Mouse (Mus musculus) left cerebral cortex, adult 2 months (tissue): ENCODE data around the gene Col6a4. TPM values are rescaled to one million over a fixed set of nuclear protein-coding genes. Genes with fewer than 3 reads are reported as not detected.

ENCODE experiments used
- DNase-seq, 2 experiments: peaks; one replicate each; pipeline ENCODE4 v3.0.0; 2021 to 2022; ENCODE audit warnings: low spot score in 2 of 2, mixed read lengths in 1 of 2; ENCODE audit errors: extremely low spot score in 1 of 2
- H3K27ac ChIP-seq: fragments of 200-600 bp; 2 replicates; pipeline ENCODE4 v1.8.1; 2022
- H3K4me3 ChIP-seq: fragments of 200-600 bp; 2 replicates; pipeline ENCODE4 v1.8.1; 2022
- CTCF ChIP-seq: fragments of 200-600 bp; IDR thresholded peaks from 2 replicates; pipeline ENCODE4 v1.8.1; 2022; ENCODE audit warnings: antibody characterized with exemption, mild to moderate bottlenecking, moderate library complexity
- intact Hi-C: fragments of 180-260 bp; cut with DNase I; formaldehyde crosslinking; loops from one replicate; pipeline ENCODE4 v1.15.1; 2025
- total RNA-seq, 2 experiments: library from RNA; stranded (reverse); gene quantifications; 2 replicates each; pipeline ENCODE4 v1.2.3; 2021

The Col6a4 gene
- total RNA-seq, 2 experiments from 2014 or later, result 1.5 to 2.2 TPM

DNA sequence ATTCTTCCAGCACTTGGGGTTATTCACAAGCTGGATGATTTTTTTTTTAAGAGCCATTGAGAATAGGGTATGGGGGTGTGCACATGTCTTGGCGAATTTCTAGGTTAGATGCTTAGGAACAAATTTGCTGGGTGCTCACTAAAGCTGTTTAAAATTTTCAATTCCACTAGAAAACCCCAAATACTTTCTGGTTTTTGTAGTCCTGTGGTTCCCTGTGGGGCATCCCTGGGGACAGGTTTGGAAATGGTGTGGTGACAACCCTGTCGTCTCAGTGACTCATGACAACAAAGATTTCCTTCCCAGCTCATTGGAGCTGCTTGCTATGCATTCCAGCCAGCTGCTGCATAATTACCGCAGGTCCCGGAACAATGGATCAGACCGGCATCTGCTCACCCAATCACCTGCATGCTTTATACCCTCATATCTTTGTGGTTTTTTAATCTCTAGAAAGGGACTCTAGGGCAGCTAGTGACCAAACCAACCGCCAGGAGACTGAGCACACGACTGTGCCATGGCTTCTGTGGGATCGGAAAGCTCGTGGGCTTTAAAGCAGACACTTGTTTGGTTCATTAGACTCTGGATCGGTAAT is 111.6 kb downstream of the Col6a4 start:
- DNase-seq, result no peak
- H3K27ac ChIP-seq, result no peak overlapping the region
- no peak overlapping the region for H3K4me3 ChIP-seq
- no peak; the same call in 1 of the 2 replicates for TF ChIP-seq CTCF
- intact Hi-C loops, result loop anchor here (5.0 to 10.0 kb wide), 2 partner anchors 128 to 350 kb away; no protein-coding TSS in a partner anchor

DNA sequence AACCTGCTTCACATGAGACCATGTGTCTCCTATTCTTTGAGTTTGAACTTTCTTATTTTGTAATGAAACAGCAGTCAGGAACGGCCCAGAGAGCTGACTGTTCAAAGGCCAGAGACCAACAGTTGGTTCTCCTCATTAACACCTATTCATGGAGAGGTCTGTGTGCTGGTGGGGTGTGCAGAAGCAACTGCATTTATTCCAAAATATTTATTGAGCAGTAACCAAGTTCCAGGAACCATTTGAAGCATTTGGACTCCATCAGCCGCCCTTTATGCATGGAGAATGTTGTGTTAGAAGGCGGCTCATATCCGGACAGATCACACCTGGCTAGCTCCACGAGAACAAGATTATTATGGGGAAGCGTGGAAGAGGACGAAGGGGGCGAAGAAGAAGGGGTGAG is 118.1 kb downstream of the Col6a4 start:
- no peak for DNase-seq
- no peak for TF ChIP-seq CTCF
- Histone ChIP-seq H3K27ac (no peak overlapping the region), H3K4me3 (no peak overlapping the region)
- intact Hi-C loops, result no loop called here

DNA sequence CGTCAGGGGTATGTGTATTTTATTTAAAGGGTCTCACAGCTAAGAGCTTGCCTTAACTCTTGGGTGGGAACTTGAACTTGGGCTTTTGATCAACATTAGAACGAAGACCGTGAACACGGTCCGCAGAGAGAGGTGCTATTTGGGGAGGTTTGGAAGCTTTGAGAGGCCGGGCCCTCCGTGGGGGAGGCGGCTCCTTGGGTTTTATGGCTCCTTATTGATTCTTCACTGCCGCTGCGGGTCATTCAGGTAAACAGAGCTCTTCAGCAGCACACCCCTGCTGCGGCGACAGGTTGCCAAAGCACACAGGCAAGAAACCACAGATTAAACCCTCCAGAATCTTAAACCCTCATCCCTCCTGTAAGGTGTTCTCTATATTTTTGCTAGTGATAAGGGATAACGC is 119.7 kb downstream of the Col6a4 start:
- intact Hi-C loops, result no loop called here
- no peak for DNase-seq

DNA sequence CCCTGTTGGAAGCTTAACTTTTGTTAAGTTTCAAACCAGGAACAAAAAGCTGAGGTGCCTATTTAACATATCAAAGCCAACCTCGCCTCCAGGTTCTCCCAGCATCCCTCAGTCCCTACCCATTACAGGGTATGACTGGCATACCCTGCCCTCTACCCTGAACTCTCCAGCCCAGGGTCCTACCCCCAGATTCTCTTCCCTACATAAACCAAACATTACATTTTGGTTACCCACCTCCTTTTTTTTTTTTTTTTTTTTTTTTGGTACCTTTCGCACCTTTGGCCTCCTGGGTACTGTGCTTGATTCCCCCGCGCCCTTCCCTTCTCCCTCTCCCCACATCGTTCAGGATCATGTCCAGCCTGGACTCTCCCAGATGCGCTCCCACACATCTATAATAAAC is 120.3 kb downstream of the Col6a4 start:
- Histone ChIP-seq H3K4me3 (no peak overlapping the region), H3K27ac (no peak overlapping the region)
- intact Hi-C loops, result no loop called here
- DNase-seq, result no peak
- TF ChIP-seq CTCF, result no peak

More for the DNA sequence above, 119.7 kb downstream of the Col6a4 start:
- TF ChIP-seq CTCF, result no peak
- H3K4me3 ChIP-seq, result peak overlapping the region; percentile 28
- peak overlapping the region; percentile 26; the same call in 1 of the 2 replicates for H3K27ac ChIP-seq

DNA sequence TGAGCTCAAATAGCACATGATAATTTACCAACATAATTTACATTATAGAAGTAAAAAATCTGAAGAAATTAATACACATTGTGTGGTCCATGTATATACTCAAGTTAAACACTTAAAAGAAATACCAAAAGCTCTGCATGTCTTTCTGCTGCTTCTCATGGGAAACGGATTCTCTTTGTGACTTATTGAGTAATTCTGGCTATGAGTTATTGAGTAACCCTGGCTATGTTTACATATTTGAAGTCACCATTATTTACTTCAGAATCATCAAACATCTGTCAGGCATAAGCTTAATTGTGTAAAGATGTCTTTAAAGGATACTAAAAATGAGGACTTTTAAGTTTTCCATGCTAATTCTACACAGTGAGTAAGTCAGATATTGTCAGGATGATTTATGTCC is 122.8 kb downstream of the Col6a4 start:
- Histone ChIP-seq H3K27ac (no peak overlapping the region), H3K4me3 (no peak overlapping the region)
- no peak for DNase-seq
- intact Hi-C loops, result no loop called here
- no peak for TF ChIP-seq CTCF

DNA sequence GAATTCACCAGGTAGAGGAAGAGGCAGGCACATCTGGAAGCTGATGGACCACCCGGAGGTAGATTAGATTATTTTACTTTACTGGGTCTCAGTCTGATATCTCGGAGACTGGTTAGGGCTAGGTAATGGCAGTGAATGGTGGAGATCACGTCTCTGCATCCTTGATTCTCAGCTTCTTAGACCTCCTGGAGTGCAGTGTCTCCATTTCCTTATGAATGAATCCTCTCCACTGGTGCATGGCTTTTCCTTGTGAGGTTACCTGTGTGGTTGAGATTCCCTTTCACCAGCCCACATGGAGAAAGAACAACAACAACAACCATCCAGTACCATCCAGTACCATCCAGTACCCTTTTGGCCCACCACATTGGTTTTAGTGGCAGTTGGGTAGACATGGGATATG is 124.6 kb downstream of the Col6a4 start:
- Histone ChIP-seq H3K4me3 (no peak overlapping the region), H3K27ac (no peak overlapping the region)
- TF ChIP-seq CTCF, result no peak
- no peak for DNase-seq
- intact Hi-C loops, result no loop called here

DNA sequence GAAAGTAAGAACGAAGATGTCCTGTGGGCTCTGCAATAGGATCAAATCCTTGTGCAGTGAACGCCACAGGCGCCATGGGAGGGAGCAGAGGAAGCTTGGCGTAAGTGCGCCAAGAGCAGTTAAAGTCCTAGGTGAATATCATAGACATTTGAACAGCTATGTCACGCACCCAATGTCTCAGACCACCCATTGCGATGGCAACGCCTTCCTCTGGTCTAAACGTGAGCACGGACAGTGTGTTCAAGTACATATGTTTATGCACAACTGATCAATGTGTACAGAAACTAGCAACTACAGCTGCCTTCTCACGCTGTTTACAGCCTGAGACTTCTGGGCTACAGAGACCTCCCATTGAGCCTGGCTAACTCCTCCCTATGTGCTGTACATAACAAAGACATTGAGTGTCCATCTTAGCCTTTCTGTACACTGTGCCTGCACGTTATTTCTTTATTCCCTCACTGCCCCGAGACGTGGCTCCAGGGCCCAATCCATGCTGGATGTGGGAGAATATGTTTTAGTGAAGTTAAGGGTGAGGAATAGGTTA is 125.2 kb downstream of the Col6a4 start:
- Histone ChIP-seq H3K4me3 (no peak overlapping the region), H3K27ac (no peak overlapping the region)
- no peak for DNase-seq
- intact Hi-C loops, result no loop called here
- TF ChIP-seq CTCF, result no peak

DNA sequence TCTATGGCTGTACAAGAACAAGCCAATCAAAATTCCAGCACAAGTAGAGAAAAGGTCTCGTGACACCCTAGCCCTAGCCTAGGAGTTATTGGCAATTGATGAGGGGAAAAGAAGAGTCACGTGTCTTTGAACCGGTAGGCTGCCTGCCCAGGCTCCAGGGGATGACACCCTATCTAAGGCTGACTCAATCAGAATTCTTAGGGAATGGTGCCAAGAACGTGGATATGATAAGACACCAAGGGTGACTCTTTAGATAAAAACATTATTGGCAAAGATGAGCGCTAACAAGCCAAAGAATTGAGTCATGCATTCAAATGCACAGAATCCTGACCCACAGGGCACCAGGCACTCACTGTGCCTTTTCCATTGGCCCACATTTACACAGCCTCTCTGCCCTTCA is 125.7 kb downstream of the Col6a4 start:
- intact Hi-C loops, result no loop called here
- no peak for DNase-seq
- TF ChIP-seq CTCF, result no peak
- no peak overlapping the region for H3K27ac ChIP-seq
- H3K4me3 ChIP-seq, result no peak overlapping the region

DNA sequence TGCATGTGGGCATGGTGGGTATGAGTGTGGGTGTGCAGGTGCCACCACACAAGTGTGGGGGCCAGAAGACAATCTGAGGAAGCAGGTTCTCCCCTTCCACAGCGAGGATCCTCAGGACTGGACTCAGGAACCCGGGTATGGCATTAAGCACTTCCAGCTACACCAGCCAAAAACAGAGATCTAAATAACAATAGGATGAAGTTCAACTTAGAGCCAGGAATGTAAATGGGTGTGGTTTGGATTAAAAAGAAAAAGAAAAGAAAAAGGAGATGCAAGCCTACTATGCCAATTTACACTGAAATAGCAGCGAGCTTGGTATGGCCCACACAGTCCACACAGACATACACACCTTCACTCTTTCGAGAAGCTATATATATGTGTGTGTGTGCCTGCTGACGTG is 128.6 kb downstream of the Col6a4 start:
- intact Hi-C loops, result no loop called here
- no peak for DNase-seq
- Histone ChIP-seq H3K4me3 (no peak overlapping the region), H3K27ac (no peak overlapping the region)
- no peak for TF ChIP-seq CTCF

DNA sequence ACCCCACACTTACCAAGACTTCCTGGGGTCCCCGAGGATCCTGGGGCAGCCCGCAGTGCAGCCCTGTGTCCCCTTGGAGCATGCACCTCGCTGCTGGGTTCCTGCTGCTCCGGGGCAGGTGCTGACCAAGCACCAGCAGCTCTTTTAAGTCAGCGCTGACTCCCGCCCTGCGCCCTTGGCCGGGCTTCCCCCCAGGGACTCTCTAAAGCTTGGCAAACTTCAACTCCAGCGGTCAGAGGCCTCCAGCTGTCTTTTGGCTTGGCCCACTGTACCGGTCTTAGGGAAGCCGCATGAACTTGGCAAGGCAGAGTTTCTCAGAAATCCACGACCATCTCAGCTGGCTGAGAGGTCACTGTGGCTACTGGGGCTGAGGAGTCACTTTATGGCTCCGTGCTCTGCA is 136.1 kb downstream of the Col6a4 start, which contains the start of gene Col6a5:
Gene Col6a5 (minus strand): TSS at position 111 of the 400 bp plus-strand sequence.
- no peak for TF ChIP-seq CTCF
- Histone ChIP-seq H3K4me3 (no peak within 1 kb of the TSS), H3K27ac (no peak within 1 kb of the TSS)
- no peak for DNase-seq
- intact Hi-C loops, result no loop called here

DNA sequence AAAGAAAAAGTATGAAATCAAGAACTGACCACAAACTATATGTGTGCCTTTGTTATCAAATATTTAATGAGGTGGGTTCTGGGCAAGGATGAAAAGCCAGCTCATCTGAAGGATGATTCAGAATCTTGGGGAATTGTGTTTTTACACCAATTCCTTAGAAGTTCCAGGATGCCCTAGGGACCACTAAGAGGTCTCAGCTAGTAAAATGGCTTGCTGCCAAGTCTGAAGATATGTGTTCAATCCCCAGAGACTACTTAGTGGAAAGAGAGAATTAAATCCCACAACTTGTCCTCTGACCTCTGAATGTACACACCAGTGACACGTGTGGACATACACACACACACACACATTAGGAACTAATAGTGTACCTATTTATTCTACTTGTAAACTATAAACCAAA is 137.5 kb downstream of the Col6a4 start:
- intact Hi-C loops, result no loop called here
- H3K27ac ChIP-seq, result no peak overlapping the region
- H3K4me3 ChIP-seq, result no peak overlapping the region
- no peak for TF ChIP-seq CTCF
- no peak for DNase-seq

DNA sequence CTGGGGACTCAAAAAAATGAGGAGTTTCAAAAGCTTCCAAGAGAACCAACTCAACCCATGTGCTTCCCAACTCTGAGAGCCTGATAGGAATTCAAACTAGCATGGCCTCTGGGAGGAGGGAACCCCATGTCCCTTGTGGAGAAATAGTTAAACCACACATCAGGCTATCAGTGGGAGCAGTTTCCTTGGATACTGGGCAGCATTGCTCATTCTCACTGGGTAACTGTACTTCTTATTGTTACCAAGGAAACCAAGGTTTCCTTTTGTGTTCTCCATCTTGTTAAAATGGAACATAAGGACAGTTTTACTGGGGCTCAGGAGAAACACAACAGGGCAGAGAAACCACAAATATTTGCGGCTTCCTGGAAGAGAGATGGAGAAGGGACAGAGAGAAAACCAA is 146.8 kb downstream of the Col6a4 start:
- Histone ChIP-seq H3K4me3 (no peak overlapping the region), H3K27ac (no peak overlapping the region)
- DNase-seq, result no peak
- intact Hi-C loops, result no loop called here
- TF ChIP-seq CTCF, result no peak; the same call in 1 of the 2 replicates

DNA sequence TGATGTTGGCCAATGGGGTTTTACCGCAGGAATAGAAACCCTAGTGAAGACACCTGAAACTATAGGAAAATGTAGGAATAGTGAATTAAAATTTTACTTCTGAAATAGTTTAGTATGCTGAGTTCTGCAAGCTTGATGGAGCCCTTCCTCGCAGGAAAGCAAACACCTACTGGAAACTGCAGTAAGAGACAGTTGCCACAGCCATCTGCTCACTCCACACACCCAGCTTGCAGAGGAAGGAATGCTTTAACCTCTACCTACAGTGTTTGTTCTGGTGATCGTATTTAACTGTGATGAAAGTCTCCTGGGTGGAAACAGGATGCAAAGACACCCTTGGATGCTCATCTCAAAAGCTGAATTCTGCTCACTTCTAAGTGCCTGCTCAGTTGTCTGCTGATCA is 149.0 kb downstream of the Col6a4 start:
- no peak for TF ChIP-seq CTCF
- Histone ChIP-seq H3K4me3 (no peak overlapping the region), H3K27ac (no peak overlapping the region; the same call in 1 of the 2 replicates)
- peak; percentile 38 to 44 for DNase-seq
- intact Hi-C loops, result no loop called here

Other genes with a start within 250 kb of the Col6a4 start
- under 1 TPM; 0.42 to 0.66 TPM for gene Col6a5, start 136.1 kb downstream of the Col6a4 start, total RNA-seq
- gene Glyctk, start 61.4 kb upstream of the Col6a4 start, total RNA-seq, result 1 to 10 TPM; 4.0 to 5.0 TPM
- 100 to 1,000 TPM; 117 to 126 TPM for gene Wdr82, start 74.1 kb upstream of the Col6a4 start, total RNA-seq
- 10 to 100 TPM; 22.2 to 26.4 TPM for gene Ppm1m, start 103.0 kb upstream of the Col6a4 start, total RNA-seq
- 10 to 100 TPM; 60.3 to 61.1 TPM for gene Twf2, start 106.3 kb upstream of the Col6a4 start, total RNA-seq
- 1 to 10 TPM in 1 of 2 experiments, under 1 TPM in 1; 0.82 to 1.1 TPM for gene Tlr9, start 125.8 kb upstream of the Col6a4 start, total RNA-seq
- gene Alas1, start 151.9 kb upstream of the Col6a4 start, total RNA-seq, result 100 to 1,000 TPM; 138 to 140 TPM
- 10 to 100 TPM; 18.6 to 19.6 TPM for gene Poc1a, start 184.3 kb upstream of the Col6a4 start, total RNA-seq